Mouse (Mus musculus): ENCODE data around the gene Pnp2.
"Not testable (repeated sequence)": the region's sequence is repeated elsewhere in the genome, so short reads cannot be mapped to it uniquely, and the experiment has no call there.

Pnp2 gene

GRCm38 (mm10) chr14:50957146-50957545 lies 1.4 kb downstream of the Pnp2 start:
- not testable (repeated sequence) for DNase-seq (ENCODE audit: low read depth, low spot score)

DNA sequence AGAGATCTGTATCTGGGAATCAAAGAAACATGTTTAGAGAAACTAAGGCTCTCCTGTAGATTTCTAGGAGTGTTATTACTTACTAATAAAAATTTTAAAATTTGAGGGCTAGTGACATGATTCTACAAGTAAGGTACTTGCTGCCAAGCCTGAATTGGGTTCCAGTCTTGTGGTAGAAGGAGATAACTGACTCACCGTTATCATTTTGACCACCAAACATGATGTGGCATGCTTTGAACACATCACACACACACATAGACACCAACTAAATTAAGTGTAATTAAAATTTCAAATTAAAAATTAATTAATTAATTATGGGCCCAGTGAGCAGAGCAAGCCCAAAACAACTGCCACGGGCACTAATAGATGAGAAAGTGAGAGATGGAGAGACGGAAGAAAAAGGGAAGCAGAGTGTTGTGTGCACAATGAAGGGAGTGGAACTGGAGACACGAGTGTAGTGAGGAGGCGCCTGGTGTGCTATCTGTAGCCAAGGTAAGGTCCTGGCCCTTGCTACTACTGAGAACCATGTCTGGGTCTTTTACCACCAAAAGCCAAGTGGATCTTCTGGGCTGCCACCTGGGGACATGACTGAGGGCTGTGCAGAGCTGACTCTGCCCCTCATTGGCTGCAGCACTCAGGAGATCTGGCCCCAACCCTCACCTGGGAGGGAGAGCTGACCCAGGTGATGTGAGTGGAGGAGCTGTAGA lies 2.6 kb downstream of the Pnp2 start:
- DNase-seq (ENCODE audit: low read depth, low spot score): not testable (repeated sequence)

DNA sequence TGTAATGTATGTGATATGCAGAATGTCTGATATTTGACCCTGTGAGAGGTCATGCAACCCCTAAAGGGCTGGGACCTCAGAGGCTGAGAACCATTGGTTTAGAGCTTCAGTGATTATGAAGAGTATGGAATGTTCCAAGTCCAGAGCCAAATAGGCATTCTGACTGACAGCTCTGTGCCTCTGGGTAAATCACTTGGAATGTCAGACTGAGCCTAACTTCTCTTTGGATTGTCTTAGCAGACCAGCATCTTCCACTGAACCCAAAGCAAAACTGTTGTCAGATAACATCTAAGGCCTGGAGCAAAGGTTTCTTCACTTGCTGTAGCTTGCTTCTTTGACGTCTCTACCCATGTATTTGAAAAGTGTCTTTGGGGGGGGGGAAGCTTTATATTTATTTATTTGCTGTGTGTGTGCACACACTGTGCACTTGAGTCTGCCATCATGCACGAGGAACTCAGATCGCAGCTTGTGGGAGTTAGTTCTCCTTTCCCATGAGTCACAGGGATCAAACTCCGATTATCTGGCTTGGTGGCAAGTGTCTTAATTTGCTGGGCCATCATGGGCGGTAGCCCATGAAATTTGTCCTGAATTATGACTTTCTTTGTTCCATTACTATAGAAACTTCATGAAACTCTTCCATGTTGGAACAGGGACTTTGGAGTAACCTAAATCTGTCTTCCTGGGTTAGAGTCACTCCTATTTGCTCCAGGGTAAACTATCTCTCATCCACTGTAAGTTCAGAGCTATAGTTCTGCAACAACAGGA lies 12.6 kb downstream of the Pnp2 start:
- DNase-seq (ENCODE audit: low read depth, low spot score): no peak

DNA sequence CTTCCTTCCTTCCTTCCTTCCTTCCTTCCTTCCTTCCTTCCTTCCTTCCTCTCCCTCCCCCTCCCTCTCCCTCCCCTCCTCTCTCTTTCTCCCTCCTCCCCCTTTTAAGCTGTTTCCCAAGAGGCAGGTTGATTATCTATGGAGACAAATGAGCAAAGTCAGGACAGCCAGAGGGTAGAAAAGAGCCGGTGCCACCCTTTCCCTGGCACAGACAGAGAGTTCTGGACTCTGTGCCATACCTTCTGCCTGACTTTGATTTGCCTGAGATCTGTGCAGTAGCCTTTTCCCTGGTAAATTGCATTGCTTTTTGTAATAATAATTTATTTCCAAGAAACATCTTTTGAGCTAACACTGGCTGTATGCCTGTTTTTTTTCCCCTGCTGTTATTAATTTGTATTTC lies 13.2 kb downstream of the Pnp2 start:
- no peak for DNase-seq (ENCODE audit: low read depth, low spot score)

DNA sequence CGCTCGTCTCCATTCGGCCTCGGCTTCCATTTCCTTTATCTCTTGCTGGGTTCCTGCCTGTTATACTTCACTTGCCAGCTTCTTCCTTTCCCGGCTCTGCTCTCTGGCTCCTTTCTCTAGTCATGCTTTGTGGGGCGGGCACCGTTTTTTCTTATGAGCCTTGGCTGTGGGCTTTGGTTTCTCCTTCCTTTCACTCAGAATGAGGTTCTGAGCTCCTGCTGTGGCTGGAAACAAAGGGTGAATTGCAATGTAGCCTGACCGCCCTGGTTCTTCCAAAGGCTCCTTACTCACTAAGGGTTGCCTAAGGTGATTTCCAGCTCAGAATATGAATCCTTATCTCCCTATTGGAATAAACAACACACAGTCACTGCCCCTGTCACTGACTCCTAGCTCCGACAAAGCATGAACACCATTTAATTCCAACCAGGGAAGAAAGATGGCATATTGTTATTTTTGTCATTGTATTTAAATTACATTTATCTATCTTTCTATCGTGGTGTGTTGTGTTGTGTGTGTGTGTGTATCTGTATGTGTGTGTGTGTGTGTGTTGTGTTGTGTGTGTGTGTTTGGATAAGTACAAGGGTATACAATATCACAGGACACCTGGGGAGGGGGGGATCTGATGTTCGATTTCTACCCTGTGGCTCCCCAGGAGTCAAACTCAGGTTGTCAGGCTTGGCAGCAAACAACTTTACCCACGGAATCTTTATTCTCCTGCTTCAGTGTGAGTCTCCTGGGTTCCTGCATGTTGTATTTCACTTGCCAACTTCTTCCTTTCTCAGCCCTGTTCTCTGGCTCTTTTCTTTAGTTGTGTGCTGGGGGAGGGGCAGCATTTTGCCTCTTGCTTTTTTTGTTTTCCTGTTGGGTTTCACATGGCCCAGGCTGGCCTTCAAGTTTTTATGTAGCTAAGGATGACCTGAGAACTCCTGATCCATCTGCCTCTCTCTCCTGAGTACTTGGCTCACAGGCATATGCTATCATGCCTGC lies 14.1 kb downstream of the Pnp2 start:
- DNase-seq (ENCODE audit: low read depth, low spot score): peak; percentile 30

DNA sequence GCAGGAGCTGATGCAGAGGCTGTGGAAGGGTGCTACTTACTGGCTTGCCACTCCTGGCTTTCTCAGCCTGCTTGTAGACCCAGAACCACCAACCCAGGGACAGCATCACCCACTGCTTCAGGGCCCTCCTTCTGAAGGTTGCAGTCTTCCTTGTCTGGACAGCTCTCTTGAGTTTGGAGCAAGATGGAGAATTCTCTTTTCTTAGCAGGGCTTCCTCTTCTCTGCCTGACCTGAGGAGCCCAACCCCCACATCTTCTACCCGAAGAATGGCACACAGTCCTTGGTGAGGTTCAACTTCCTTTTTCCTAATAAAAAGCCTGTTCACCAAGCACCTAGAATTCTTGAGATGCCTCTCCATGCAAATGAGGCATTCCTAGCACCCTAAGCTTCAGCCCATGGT lies 15.0 kb downstream of the Pnp2 start:
- DNase-seq (ENCODE audit: low read depth, low spot score): no peak

- DNase-seq (ENCODE audit: low read depth, low spot score): not testable (repeated sequence)
Observed at GRCm38 (mm10) chr14:50973054-50973453, 17.3 kb downstream of the Pnp2 start.

- no peak for DNase-seq (ENCODE audit: low read depth, low spot score)
Observed at GRCm38 (mm10) chr14:50973700-50974099, 17.9 kb downstream of the Pnp2 start.

DNA sequence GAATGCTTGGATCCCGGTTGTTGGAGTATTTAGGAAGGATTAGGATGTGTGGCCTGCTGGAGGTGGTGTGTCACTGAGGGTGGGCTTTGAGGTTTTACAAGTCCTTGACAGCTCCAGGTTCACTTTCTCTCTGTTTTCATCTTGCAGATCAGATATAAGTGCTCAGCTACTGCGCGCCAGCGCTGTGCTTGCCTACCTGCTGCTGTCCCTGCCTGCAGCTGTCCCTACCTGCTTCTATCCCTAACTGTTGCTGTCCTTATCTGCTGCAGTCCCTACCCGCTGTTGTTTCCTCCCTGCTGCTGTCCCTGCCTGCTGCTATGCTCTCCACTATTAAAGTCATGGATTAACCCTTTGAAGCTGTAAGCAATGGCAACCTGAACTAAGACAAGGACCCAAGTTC lies 19.2 kb downstream of the Pnp2 start:
- no peak for DNase-seq (ENCODE audit: low read depth, low spot score)

- no peak for DNase-seq (ENCODE audit: low read depth, low spot score)
Observed at GRCm38 (mm10) chr14:50976674-50977073, 20.9 kb downstream of the Pnp2 start.

DNA sequence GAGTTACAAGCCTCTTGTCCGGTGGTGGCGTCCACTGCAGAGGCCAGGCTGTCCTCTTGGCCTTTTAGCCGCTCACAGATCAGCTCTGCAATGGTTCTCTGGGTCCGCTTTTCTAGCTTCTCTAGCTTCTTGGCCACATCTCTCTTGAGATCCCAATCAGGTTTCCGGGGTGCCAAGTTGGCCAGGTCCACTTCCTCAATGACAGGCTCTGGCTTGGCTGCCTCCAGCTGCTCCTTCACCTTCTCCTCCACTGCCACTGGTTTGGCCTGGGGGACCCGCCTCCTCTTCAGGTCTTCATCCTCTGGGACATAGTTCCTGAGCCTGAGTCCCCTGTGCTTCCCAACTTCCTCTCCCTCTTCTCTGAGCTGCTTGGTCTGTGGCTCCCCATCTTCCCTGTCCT lies 22.7 kb downstream of the Pnp2 start:
- DNase-seq (ENCODE audit: low read depth, low spot score): not testable (repeated sequence)

DNA sequence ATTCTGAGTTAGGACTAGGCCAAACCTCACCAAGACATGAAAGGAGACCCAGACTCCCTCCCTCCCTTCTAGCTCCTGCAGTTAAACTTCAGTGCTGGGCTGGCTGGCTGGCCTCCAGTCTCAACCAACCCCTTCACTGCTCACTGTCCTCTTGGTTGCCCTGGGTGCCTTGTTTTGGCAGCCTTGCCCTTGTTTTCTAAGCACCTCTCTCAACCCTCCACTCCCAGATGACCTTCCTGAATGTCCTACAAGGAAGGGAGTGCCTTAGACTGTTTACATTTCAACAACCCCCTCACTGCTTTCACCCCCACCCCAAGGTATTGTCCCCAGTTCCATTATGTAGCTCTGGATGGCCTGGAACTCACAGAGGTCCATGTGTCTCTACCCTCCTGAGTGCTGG lies 23.8 kb downstream of the Pnp2 start:
- no peak for DNase-seq (ENCODE audit: low read depth, low spot score)

DNA sequence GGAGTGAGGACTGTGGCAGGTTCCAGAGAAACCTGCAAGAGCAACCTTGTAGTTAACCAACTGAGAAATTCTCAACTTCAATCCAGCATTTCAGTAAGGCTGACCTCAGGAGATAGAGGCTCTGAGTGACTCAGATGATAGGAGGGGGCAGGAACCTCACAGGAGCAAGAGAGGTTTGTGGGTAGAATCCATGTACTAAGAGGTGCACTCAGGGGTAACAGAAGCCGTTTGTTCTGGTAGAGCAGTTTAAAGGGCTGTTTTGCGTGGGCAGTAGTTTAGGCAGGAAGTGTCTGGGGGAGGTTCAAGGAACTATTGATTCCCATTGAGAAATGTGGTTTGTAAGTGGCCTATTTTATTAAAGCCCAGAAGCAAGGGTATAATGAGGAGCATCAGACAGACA lies 25.4 kb downstream of the Pnp2 start:
- no peak for DNase-seq (ENCODE audit: low read depth, low spot score)

- no peak for DNase-seq (ENCODE audit: low read depth, low spot score)
Observed at GRCm38 (mm10) chr14:50981837-50982236, 26.0 kb downstream of the Pnp2 start.

DNA sequence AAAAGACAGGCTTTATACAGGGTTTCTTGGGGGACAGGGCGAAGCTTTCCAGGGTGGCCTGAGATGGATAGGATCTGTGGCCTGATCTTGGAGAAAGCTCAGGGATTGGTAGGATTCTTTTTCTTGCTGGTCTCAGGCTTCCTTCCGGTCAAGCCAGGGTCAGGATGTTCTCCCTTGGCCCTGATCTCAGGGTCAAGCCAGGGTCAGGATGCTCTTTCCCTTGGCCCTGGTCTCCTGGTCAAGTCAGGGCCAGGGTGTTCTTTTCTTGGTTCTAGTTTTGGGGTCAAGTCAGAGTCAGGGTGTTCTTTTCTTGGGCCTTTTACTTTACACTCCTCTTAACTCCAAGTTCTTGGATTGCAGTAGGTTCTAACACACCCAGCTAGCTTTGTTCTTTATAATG lies 31.9 kb downstream of the Pnp2 start:
- no peak for DNase-seq (ENCODE audit: low read depth, low spot score)

- no peak for DNase-seq (ENCODE audit: low read depth, low spot score)
Observed at GRCm38 (mm10) chr14:50991037-50991436, 35.2 kb downstream of the Pnp2 start.

GRCm38 (mm10) chr14:50997088-50997487 lies 41.3 kb downstream of the Pnp2 start:
- DNase-seq (ENCODE audit: low read depth, low spot score): no peak

- DNase-seq (ENCODE audit: low read depth, low spot score): peak; percentile 6
Observed at GRCm38 (mm10) chr14:50997999-50998666, 42.3 kb downstream of the Pnp2 start.

GRCm38 (mm10) chr14:51007152-51007801 lies 51.5 kb downstream of the Pnp2 start, which contains the start of gene Rnase10:
Rnase10 (plus strand) TSS chr14:51007751.
- DNase-seq (ENCODE audit: low read depth, low spot score): peak; percentile 37

GRCm38 (mm10) chr14:51007914-51008713 lies 52.3 kb downstream of the Pnp2 start:
- DNase-seq (ENCODE audit: low read depth, low spot score): no peak

Data from mesoderm, embryonic 11.5 days (tissue).